15 mouse cellular contexts compared by ENCODE assay signal in genomic region chr11:29749468-29749829, GRCm38 (mm10).
"Had no signal": no experiment of that assay in that cellular context is flagged by ENCODE, and none has a peak within 500 bp of the region (broad histone marks: within the 10 kb centered on the region; RNA-seq: fewer than 3 reads in every experiment).

No protein-coding gene starts in this region.

- DNase-seq: kidney, adult 11 months; kidney, adult 8-10 months; kidney, postnatal 14 days; liver, embryonic 13.5 days; lung, adult 2 months; lung, postnatal 14 days; lung, postnatal 4 days; midbrain, embryonic 14.5 days; right cerebral cortex, postnatal 4 days; thymus, postnatal 25 days had no signal

- ATAC-seq: intestine, embryonic 15.5 days had no signal

- H3K27ac ChIP-seq: intestine, embryonic 15.5 days; kidney, embryonic 15.5 days; liver, embryonic 13.5 days; neural tube, embryonic 12.5 days; neural tube, embryonic 15.5 days; stomach, postnatal 0 days had no signal

- H3K4me1 ChIP-seq: intestine, embryonic 15.5 days; liver, embryonic 13.5 days; neural tube, embryonic 12.5 days; neural tube, embryonic 15.5 days had no signal

- H3K4me3 ChIP-seq: intestine, embryonic 15.5 days; kidney, embryonic 15.5 days; liver, embryonic 13.5 days; neural tube, embryonic 12.5 days; neural tube, embryonic 15.5 days had no signal
